Mouse (Mus musculus): Measurements from ENCODE around the gene Fam213b. TPM values are rescaled to one million over a fixed set of nuclear protein-coding genes. Genes with fewer than 3 reads are reported as not detected.

Fam213b gene
- polyA plus RNA-seq, 1 experiment from 2014 or later, result 59.9 TPM

DNA sequence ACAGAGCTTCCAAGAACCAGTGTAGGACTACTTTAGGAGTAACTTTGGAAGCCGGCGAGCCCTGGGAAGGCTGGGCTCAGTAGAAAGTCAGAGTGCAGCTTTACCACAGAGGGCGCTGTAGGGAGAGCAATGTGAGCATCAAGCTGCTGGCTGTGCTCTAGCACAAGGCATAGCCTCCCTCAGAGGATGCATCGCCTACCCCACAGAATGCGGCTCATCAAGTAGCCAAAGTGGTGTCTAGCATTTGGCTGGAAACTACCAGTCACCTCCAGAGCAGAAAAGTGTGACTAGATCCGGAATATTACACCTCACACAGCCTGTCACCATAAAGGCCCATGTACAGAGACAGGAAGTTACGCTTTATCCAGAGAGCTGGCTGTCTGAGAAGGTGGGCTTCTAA, 36.9 kb upstream of the Fam213b start:
- Histone ChIP-seq H3K27me3 (no peaks in the 10 kb centered on the region), H3K4me3 (replicated peaks) (no peak overlapping the region), H3K9me3 (replicated peaks) (no peaks in the 10 kb centered on the region), H3K9ac (no peak overlapping the region), H3K4me1 (no peaks in the 10 kb centered on the region), H3K27ac (replicated peaks) (no peak overlapping the region), H3K36me3 (no peaks in the 10 kb centered on the region), H3K4me2 (replicated peaks) (no peak overlapping the region)
- 72% methylated on average over 7 of the region's 7 CpGs for WGBS
- ATAC-seq (ENCODE audit: insufficient number of reproducible peaks, low FRiP score, low TSS enrichment, low read depth), result no peak

DNA sequence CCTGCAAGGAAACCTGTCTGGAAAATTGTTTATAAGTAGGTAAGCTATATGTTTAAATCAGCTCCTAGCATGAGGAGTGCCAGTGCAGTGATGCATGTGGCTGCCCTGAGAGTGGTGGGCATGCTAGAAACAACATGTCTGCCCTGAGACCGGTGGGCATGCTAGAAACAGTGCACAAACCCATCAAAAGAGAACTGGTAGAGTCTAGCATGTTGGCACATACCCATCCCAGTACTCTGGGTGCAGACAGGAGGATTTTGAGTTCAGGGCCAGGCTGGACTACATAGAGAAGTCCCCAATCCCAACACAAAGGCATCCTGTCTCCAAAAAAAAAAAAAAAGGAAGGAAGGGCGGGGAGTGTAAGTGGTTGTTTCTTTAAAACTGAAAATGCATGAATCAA, 35.9 kb upstream of the Fam213b start:
- H3K4me2 ChIP-seq (replicated peaks), result no peak overlapping the region
- no peaks in the 10 kb centered on the region for H3K9me3 ChIP-seq (replicated peaks)
- H3K27ac ChIP-seq (replicated peaks), result no peak overlapping the region
- 81% methylated on average over 2 of the region's 2 CpGs for WGBS
- H3K4me3 ChIP-seq (replicated peaks), result no peak overlapping the region
- no peaks in the 10 kb centered on the region for H3K4me1 ChIP-seq
- no peak for ATAC-seq (ENCODE audit: insufficient number of reproducible peaks, low FRiP score, low TSS enrichment, low read depth)
- no peak overlapping the region for H3K9ac ChIP-seq
- H3K27me3 ChIP-seq, result no peaks in the 10 kb centered on the region
- H3K36me3 ChIP-seq, result no peaks in the 10 kb centered on the region

DNA sequence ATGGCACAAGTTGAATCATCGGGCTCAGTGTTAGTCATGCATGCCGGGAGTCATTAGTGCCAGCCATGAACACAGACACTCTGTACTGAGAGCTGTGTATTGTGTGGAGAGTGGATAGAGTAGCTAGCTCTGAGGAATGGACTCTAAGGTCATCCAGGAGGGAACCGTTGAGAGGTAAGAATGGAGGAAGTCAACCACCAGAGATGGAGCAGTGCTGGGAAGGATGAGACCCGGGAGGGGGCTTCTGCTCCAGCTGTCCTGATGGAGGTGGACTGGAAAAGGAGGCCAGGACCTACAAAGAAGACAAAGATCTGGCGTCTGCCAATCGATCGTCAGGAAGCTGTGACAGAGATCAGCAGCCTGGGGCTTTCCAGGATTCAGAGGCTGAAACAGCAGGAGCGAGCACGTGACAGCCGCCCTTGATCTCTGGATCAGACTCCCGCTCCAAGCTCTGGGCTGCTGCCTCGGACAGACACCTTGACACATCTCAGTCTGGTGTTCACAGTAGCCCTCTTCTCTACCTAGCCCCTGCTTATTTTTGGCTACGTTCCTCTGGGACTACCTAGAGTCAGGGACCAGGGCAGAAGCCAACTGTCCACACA, 34.5 kb upstream of the Fam213b start:
- H3K9ac ChIP-seq, result no peak overlapping the region
- no peak overlapping the region for H3K4me2 ChIP-seq (replicated peaks)
- H3K27me3 ChIP-seq, result no peaks in the 10 kb centered on the region
- ATAC-seq (ENCODE audit: insufficient number of reproducible peaks, low FRiP score, low TSS enrichment, low read depth), result no peak
- H3K9me3 ChIP-seq (replicated peaks), result no peaks in the 10 kb centered on the region
- H3K36me3 ChIP-seq, result no peaks in the 10 kb centered on the region
- no peak overlapping the region for H3K27ac ChIP-seq (replicated peaks)
- H3K4me3 ChIP-seq (replicated peaks), result no peak overlapping the region
- WGBS, result 54% methylated on average over 13 of the region's 13 CpGs
- H3K4me1 ChIP-seq, result peaks cover 6% of the 10 kb centered on the region

- Histone ChIP-seq H3K4me3 (replicated peaks) (no peak overlapping the region), H3K4me1 (peaks cover 27% of the 10 kb centered on the region), H3K27ac (replicated peaks) (0 out of 2 replicates have a peak overlapping the region, but pooled peaks have one; percentile 5), H3K27me3 (no peaks in the 10 kb centered on the region), H3K9me3 (replicated peaks) (no peaks in the 10 kb centered on the region), H3K36me3 (no peaks in the 10 kb centered on the region), H3K9ac (no peak overlapping the region), H3K4me2 (replicated peaks) (no peak overlapping the region)
- 74% methylated on average over 12 of the region's 12 CpGs for WGBS
- ATAC-seq (ENCODE audit: insufficient number of reproducible peaks, low FRiP score, low TSS enrichment, low read depth), result no peak
These were observed 30.2 kb upstream of the Fam213b start for GRCm38 (mm10) chr4:154929088-154929660.

DNA sequence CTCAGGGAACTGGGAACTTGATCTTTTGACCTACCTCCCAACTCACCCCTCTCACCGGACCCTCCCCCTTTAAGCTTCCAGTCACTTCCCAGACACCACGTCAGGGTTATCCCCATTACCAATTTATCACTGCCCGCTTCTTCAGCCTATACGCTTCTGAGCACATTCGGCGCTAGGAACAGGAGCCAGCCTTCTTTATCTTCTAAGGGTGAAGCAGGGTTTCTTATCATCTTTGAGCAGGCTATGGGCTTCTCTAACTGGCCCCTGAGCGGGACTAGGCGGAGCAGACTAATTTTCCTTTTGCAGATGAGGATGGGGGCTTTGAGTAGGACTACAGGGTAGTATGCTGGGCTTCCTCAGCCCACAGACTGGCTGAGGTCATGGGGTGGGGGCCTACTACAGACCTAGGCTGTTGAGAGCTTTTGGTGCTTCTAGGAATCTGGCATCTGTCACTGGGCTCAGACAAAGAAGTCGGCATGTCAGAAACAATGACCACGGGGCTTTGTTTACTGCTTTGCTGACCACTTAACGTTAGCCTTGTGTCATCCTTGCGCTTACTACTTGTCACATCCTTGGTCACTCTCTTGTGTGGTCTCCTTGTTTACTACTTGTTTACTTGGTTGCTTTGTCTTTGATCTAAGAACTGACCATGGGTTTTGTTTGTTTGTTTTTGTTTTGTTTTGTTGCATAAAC, 29.6 kb upstream of the Fam213b start, which contains the start of gene Tnfrsf14:
Tnfrsf14 (minus strand) TSS at position 169 of the 693 bp plus-strand sequence.
- Histone ChIP-seq H3K36me3 (no peaks in the 10 kb centered on the region), H3K9me3 (replicated peaks) (no peaks in the 10 kb centered on the region), H3K27me3 (no peaks in the 10 kb centered on the region), H3K4me2 (replicated peaks) (peak within 1 kb of the TSS; percentile 46), H3K9ac (no peak within 1 kb of the TSS), H3K4me1 (peaks cover 27% of the 10 kb centered on the region), H3K4me3 (replicated peaks) (peak within 1 kb of the TSS; percentile 21), H3K27ac (replicated peaks) (peak within 1 kb of the TSS; percentile 73)
- ATAC-seq (ENCODE audit: insufficient number of reproducible peaks, low FRiP score, low TSS enrichment, low read depth), result no peak
- WGBS, result 48% methylated on average over 12 of the region's 12 CpGs

GRCm38 (mm10) chr4:154927899-154928337, 29.0 kb upstream of the Fam213b start:
- 16% methylated on average over 5 of the region's 5 CpGs for WGBS
- ATAC-seq (ENCODE audit: insufficient number of reproducible peaks, low FRiP score, low TSS enrichment, low read depth), result peak; percentile 48
- H3K9me3 ChIP-seq (replicated peaks), result no peaks in the 10 kb centered on the region
- H3K9ac ChIP-seq, result no peak overlapping the region
- H3K36me3 ChIP-seq, result no peaks in the 10 kb centered on the region
- H3K4me3 ChIP-seq (replicated peaks), result peak overlapping the region; percentile 21
- H3K4me1 ChIP-seq, result peaks cover 27% of the 10 kb centered on the region
- peak overlapping the region; percentile 73 for H3K27ac ChIP-seq (replicated peaks)
- H3K4me2 ChIP-seq (replicated peaks), result peak overlapping the region; percentile 46
- no peaks in the 10 kb centered on the region for H3K27me3 ChIP-seq

DNA sequence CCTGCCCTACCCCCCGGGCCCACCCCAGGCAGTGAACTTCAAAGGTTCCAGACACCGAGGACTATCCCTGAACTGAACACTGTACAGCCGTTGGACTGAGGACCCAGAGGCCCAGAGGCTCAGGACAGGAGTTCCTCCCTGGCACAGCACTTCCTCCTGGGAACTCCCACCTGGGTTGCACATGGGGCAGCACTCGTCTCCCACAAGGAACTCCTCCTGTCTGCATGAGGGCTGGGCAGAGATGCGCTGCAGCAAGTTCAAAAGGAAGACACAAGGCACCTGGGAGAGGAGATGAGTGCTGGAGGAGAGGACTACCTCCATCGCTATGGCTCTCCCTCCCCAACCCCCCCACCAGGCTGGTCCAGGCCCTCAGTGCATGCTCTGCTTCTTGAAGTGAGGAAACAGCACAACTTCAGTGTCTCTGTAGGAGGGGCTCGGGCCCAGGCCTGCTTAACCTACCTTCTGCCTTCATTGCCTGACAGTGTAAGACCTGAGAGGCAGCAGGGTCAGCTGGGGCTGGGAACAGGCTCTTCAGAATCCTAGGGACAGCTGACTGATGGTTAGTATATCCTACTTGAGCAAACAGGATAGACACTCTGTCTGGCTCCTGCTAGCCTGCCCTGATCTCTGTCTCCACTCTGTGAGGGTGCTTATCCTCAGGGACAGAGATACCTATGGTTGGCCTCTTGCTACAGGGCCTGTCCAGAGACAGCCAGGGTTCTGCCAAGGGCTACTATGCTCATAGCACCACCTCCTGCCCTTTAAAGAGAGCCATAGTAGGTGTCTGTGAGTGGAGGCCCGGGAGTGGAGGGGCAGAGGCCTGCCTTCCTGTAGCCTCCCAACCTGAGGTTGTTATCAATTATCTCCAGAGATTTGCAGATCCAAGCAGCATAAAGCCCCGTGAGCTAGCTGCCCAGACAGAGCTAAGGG, 28.3 kb upstream of the Fam213b start:
- Histone ChIP-seq H3K4me3 (replicated peaks) (peak overlapping the region; percentile 21), H3K4me2 (replicated peaks) (peak overlapping the region; percentile 46), H3K27ac (replicated peaks) (peak overlapping the region; percentile 73), H3K9me3 (replicated peaks) (no peaks in the 10 kb centered on the region), H3K4me1 (peaks cover 27% of the 10 kb centered on the region), H3K36me3 (no peaks in the 10 kb centered on the region), H3K27me3 (no peaks in the 10 kb centered on the region), H3K9ac (no peak overlapping the region)
- no peak for ATAC-seq (ENCODE audit: insufficient number of reproducible peaks, low FRiP score, low TSS enrichment, low read depth)
- WGBS, result 46% methylated on average over 9 of the region's 9 CpGs

- no peak for ATAC-seq (ENCODE audit: insufficient number of reproducible peaks, low FRiP score, low TSS enrichment, low read depth)
- Histone ChIP-seq H3K9me3 (replicated peaks) (no peaks in the 10 kb centered on the region), H3K27ac (replicated peaks) (no peak overlapping the region), H3K9ac (no peak overlapping the region), H3K4me2 (replicated peaks) (no peak overlapping the region), H3K4me3 (replicated peaks) (no peak overlapping the region), H3K4me1 (peaks cover 27% of the 10 kb centered on the region), H3K36me3 (no peaks in the 10 kb centered on the region), H3K27me3 (no peaks in the 10 kb centered on the region)
- 38% methylated on average over 4 of the region's 4 CpGs for WGBS
These were observed 26.5 kb upstream of the Fam213b start for GRCm38 (mm10) chr4:154925413-154925812.

GRCm38 (mm10) chr4:154922931-154923330, 24.0 kb upstream of the Fam213b start:
- Histone ChIP-seq H3K4me1 (peaks cover 17% of the 10 kb centered on the region), H3K9me3 (replicated peaks) (no peaks in the 10 kb centered on the region), H3K4me3 (replicated peaks) (no peak overlapping the region), H3K4me2 (replicated peaks) (no peak overlapping the region), H3K9ac (no peak overlapping the region), H3K27me3 (no peaks in the 10 kb centered on the region), H3K36me3 (no peaks in the 10 kb centered on the region), H3K27ac (replicated peaks) (no peak overlapping the region)
- WGBS, result 84% methylated on average over 5 of the region's 5 CpGs
- no peak for ATAC-seq (ENCODE audit: insufficient number of reproducible peaks, low FRiP score, low TSS enrichment, low read depth)

DNA sequence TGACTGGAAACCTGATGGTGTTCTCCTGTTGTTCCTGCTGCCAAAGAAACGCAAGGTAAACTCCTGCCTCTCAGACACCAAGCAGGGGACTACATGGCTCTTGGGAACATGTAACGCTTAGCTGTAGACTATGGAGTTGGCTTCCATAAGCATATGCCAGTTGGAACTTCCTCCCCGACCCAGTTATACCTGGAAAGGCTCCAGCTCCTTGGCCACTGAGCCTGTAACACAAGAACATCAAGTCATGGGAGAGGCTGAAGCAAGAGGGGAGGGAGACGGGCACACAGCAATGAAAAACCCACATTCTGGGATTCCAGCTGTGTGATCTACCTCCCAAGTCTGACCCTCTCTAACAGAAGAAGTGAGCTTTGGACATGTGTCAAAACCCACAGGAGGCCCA, 23.4 kb upstream of the Fam213b start:
- H3K27me3 ChIP-seq, result no peaks in the 10 kb centered on the region
- H3K27ac ChIP-seq (replicated peaks), result no peak overlapping the region
- no peak overlapping the region for H3K9ac ChIP-seq
- H3K4me2 ChIP-seq (replicated peaks), result no peak overlapping the region
- ATAC-seq (ENCODE audit: insufficient number of reproducible peaks, low FRiP score, low TSS enrichment, low read depth), result no peak
- no peaks in the 10 kb centered on the region for H3K36me3 ChIP-seq
- peaks cover 10% of the 10 kb centered on the region for H3K4me1 ChIP-seq
- 64% methylated on average over 4 of the region's 4 CpGs for WGBS
- no peak overlapping the region for H3K4me3 ChIP-seq (replicated peaks)
- no peaks in the 10 kb centered on the region for H3K9me3 ChIP-seq (replicated peaks)

DNA sequence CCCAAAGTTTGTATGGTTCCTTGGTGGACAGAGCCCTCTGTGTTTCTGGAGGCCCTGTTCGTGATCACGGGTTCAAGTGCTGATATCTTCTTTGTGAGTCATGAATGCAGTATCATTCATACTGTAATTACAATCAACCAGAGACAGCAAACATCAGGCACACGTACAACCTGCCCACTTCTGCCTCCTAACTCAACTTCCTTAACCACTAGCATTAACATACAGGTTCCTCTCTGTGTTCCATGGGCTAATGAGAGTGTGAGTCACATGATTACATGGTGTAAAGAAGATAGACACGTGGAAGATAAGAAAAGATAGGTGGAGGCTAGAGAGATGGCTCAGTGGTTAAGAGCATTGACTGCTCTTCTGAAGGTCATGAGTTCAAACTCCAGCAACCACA, 17.7 kb upstream of the Fam213b start:
- no peak for ATAC-seq (ENCODE audit: insufficient number of reproducible peaks, low FRiP score, low TSS enrichment, low read depth)
- WGBS, result 81% methylated on average over 4 of the region's 4 CpGs
- no peaks in the 10 kb centered on the region for H3K27me3 ChIP-seq
- H3K4me3 ChIP-seq (replicated peaks), result no peak overlapping the region
- H3K27ac ChIP-seq (replicated peaks), result no peak overlapping the region
- no peaks in the 10 kb centered on the region for H3K9me3 ChIP-seq (replicated peaks)
- no peaks in the 10 kb centered on the region for H3K36me3 ChIP-seq
- H3K4me2 ChIP-seq (replicated peaks), result no peak overlapping the region
- H3K4me1 ChIP-seq, result no peaks in the 10 kb centered on the region
- no peak overlapping the region for H3K9ac ChIP-seq
